Mouse (Mus musculus): ENCODE data around the gene Nudt16l1. TPM values are rescaled to one million over a fixed set of nuclear protein-coding genes. Genes with fewer than 3 reads are reported as not detected.
A peak's percentile ranks its signal among the peaks of the same experiment; 100 is the strongest.

Gene Nudt16l1
- polyA plus RNA-seq, 2 experiments: 28.8 to 51.8 TPM

DNA sequence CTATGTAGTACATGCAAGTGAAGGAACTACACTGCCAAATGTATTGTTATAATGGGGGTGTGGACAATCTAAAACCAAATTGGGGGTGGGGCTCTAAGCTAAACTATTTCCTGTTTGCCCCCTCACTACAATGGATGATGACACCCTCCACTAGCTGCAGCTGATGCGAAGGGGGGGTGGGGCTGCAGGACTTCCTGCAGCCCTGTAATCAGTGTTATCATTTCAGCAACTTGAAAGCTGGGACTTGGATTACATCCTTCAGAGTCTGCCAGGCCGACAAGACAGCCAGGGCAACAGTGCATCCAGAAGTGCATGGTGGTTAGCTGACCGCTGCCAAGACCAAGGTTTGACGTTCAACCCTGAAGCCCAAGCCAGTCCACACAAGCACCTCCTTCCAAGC, 33.1 kb downstream of the Nudt16l1 start:
- ATAC-seq (ENCODE audit: insufficient read depth): no peak
- Histone ChIP-seq H3K9me3 (ENCODE audit: control insufficient read depth, low read length) (no peaks in the 10 kb centered on the region), H3K27ac (no peak overlapping the region), H3K4me1 (replicated peaks; ENCODE audit: control insufficient read depth in 2 of 2, insufficient read depth in 2 of 2, low read length in 1 of 2) (peaks cover 0 to 4% of the 10 kb centered on the region in 2 experiments; a peak in 1 of 4 replicates), H3K36me3 (replicated peaks; ENCODE audit: control insufficient read depth, insufficient read depth, low read depth) (no peaks in the 10 kb centered on the region), H3K27me3 (ENCODE audit: control insufficient read depth, insufficient read depth, low read length) (no peaks in the 10 kb centered on the region), H3K4me2 (ENCODE audit: low read depth) (no peak overlapping the region), H3K4me3 (ENCODE audit: insufficient read depth in 1 of 2, low read depth in 2 of 2, low read length in 2 of 2) (no peak overlapping the region), H3K9ac (replicated peaks) (no peak overlapping the region)
- WGBS (ENCODE audit: insufficient replicate concordance): 39% methylated on average over 4 of the region's 4 CpGs
- no peak for DNase-seq (ENCODE audit: low read depth in 3 of 3, low spot score in 3 of 3)
- TF ChIP-seq CTCF (IDR thresholded peaks at IDR 0.05; ENCODE audit: low read depth) (no peak), EP300 (IDR thresholded peaks at IDR 0.05; ENCODE audit: low read depth) (no peak)

DNA sequence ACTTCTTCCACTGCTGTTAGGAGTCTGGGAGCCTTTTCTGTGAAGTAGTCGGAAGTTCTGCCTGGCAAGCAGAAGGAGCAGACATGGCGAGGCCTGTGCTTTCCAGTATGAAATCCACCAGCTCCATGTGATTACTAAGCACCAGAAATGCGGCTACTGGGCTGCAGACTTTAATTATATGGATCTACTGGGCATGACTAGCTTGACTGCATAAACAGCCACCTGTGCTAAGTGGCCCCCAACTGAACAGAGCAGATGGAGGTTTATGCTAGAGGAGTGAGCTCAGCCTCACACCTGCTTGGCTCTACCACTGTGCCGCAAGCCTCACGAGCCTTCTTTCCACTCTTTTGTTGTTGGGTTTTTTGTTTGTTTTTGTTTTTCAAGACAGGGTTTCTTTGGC, 36.0 kb downstream of the Nudt16l1 start:
- ATAC-seq (ENCODE audit: insufficient read depth) (no peak), DNase-seq (ENCODE audit: low read depth in 3 of 3, low spot score in 3 of 3) (no peak)
- Histone ChIP-seq H3K27ac (no peak overlapping the region), H3K9me3 (ENCODE audit: control insufficient read depth, low read length) (no peaks in the 10 kb centered on the region), H3K9ac (replicated peaks) (no peak overlapping the region), H3K4me3 (ENCODE audit: insufficient read depth in 1 of 2, low read depth in 2 of 2, low read length in 2 of 2) (no peak overlapping the region), H3K36me3 (replicated peaks; ENCODE audit: control insufficient read depth, insufficient read depth, low read depth) (no peaks in the 10 kb centered on the region), H3K4me2 (ENCODE audit: low read depth) (no peak overlapping the region), H3K27me3 (ENCODE audit: control insufficient read depth, insufficient read depth, low read length) (no peaks in the 10 kb centered on the region), H3K4me1 (replicated peaks; ENCODE audit: control insufficient read depth in 2 of 2, insufficient read depth in 2 of 2, low read length in 1 of 2) (peaks cover 0 to 8% of the 10 kb centered on the region in 2 experiments; a peak in 1 of 4 replicates)
- TF ChIP-seq CTCF (IDR thresholded peaks at IDR 0.05; ENCODE audit: low read depth): no peak
- TF ChIP-seq EP300 (IDR thresholded peaks at IDR 0.05; ENCODE audit: low read depth): no peak
- WGBS (ENCODE audit: insufficient replicate concordance): 75% methylated on average over 5 of the region's 5 CpGs

DNA sequence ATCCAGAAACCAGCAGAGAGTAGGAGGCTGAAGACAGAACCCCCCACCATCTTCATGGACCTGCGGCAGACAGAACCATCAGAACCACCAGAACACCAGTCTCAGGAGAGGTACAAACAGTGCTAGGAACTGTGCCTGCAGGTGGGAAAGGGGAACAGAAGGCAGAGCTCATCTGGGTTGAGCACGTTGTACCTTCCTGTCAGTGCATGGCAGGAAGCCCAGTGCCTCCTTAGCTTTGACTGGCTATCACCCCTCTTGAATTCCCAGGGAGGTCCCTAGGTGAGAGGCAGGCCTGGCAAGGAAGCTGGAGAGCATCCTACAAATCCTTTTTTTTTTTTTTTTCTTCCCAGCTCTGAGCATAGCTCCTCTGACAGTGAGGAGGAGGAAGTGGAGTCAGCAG, 37.6 kb downstream of the Nudt16l1 start:
- WGBS (ENCODE audit: insufficient replicate concordance): 38% methylated on average over 2 of the region's 2 CpGs
- no peak for DNase-seq (ENCODE audit: low read depth in 3 of 3, low spot score in 3 of 3)

DNA sequence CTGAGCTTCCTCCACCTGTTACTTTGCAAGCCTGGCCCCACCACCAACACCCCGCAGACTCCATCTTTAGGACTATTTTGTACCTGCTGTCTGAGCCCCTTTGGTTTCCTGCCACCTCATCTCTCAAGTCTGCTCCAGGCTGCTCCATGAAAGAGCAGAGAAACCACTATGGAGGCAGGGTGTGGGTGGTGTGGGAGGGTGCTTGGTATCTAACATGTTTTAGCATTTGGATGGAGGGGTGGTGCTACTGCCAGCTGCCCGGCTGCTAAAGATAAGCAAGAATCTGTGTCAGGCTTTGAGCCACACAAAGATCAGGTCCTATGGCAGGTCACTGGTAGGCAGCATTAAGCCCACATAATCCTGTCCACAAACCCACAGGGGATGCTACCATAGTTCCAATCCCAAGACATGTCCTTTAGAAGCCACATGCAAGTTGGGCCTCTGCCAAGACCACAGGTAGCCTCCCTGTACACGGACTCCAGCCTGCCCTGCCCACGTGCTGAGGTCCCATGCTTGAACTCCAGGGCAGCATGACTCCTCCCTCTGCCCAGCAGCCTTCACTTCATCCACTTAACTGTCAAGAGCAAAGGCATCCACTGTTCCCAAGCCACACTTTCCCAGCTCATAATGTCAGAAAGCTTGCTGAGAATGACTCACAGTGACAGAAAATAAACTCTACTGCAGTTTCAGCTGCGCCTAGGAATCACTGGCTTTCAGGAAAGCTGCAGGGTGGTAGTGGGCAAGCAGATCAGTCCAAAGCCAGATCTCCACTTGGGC, 39.9 kb downstream of the Nudt16l1 start:
- Histone ChIP-seq H3K27me3 (ENCODE audit: control insufficient read depth, insufficient read depth, low read length) (no peaks in the 10 kb centered on the region), H3K4me3 (ENCODE audit: insufficient read depth in 1 of 2, low read depth in 2 of 2, low read length in 2 of 2) (no peak overlapping the region), H3K9ac (replicated peaks) (no peak overlapping the region), H3K4me1 (replicated peaks; ENCODE audit: control insufficient read depth in 2 of 2, insufficient read depth in 2 of 2, low read length in 1 of 2) (peaks cover 0 to 4% of the 10 kb centered on the region in 2 experiments; a peak in 1 of 4 replicates), H3K9me3 (ENCODE audit: control insufficient read depth, low read length) (no peaks in the 10 kb centered on the region), H3K36me3 (replicated peaks; ENCODE audit: control insufficient read depth, insufficient read depth, low read depth) (no peaks in the 10 kb centered on the region), H3K27ac (no peak overlapping the region), H3K4me2 (ENCODE audit: low read depth) (no peak overlapping the region)
- 42% methylated on average over 5 of the region's 5 CpGs for WGBS (ENCODE audit: insufficient replicate concordance)
- DNase-seq (ENCODE audit: low read depth in 3 of 3, low spot score in 3 of 3) (no peak), ATAC-seq (ENCODE audit: insufficient read depth) (peak; percentile 45; the same call in 1 of the 2 replicates)
- TF ChIP-seq EP300 (IDR thresholded peaks at IDR 0.05; ENCODE audit: low read depth) (no peak), CTCF (IDR thresholded peaks at IDR 0.05; ENCODE audit: low read depth) (no peak)

More for the DNA sequence above, 37.6 kb downstream of the Nudt16l1 start:
- no peak overlapping the region for H3K4me3 ChIP-seq (ENCODE audit: insufficient read depth in 1 of 2, low read depth in 2 of 2, low read length in 2 of 2)
- no peak for ATAC-seq (ENCODE audit: insufficient read depth)
- H3K4me2 ChIP-seq (ENCODE audit: low read depth): no peak overlapping the region
- H3K36me3 ChIP-seq (replicated peaks; ENCODE audit: control insufficient read depth, insufficient read depth, low read depth): no peaks in the 10 kb centered on the region
- H3K4me1 ChIP-seq (replicated peaks; ENCODE audit: control insufficient read depth in 2 of 2, insufficient read depth in 2 of 2, low read length in 1 of 2): peaks cover 0 to 8% of the 10 kb centered on the region in 2 experiments; a peak in 1 of 4 replicates
- no peaks in the 10 kb centered on the region for H3K27me3 ChIP-seq (ENCODE audit: control insufficient read depth, insufficient read depth, low read length)
- no peak overlapping the region for H3K9ac ChIP-seq (replicated peaks)
- no peak overlapping the region for H3K27ac ChIP-seq
- H3K9me3 ChIP-seq (ENCODE audit: control insufficient read depth, low read length): no peaks in the 10 kb centered on the region
- no peak for TF ChIP-seq CTCF (IDR thresholded peaks at IDR 0.05; ENCODE audit: low read depth)
- no peak for TF ChIP-seq EP300 (IDR thresholded peaks at IDR 0.05; ENCODE audit: low read depth)

DNA sequence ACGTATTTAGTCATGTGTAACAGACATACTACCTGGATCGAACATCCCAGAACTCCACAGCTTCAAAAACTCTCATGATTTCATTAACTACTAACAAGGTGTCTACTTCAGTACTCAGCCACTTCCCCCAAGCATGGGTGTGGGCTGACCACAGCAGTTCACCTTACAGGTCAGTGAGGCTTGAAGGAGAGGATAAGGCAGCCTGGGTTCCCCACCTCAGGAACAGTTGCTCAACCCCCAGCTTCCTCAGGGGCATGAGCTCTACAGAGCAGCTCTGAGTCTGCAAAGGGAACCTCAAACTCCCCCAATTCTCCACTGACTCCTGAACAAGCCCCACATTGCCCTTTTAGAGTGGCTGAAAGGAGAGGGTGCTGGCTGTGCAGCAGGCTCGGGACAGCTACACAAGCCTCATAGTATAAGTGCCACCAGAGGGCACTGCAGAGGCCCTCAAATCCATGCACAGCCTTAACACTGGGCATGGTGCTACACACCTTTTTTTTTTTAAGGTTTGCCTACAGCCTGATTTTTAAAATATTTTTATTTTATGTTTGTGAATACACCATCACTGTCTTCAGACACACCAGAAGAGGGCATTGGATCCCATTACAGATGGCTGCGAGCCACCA, 41.3 kb downstream of the Nudt16l1 start:
- 54% methylated on average over 4 of the region's 4 CpGs for WGBS (ENCODE audit: insufficient replicate concordance)
- DNase-seq (ENCODE audit: low read depth in 3 of 3, low spot score in 3 of 3): no peak
- TF ChIP-seq CTCF (IDR thresholded peaks at IDR 0.05; ENCODE audit: low read depth): peak; percentile 77
- no peak for TF ChIP-seq EP300 (IDR thresholded peaks at IDR 0.05; ENCODE audit: low read depth)

More for the DNA sequence above, 41.3 kb downstream of the Nudt16l1 start:
- H3K36me3 ChIP-seq (replicated peaks; ENCODE audit: control insufficient read depth, insufficient read depth, low read depth): no peaks in the 10 kb centered on the region
- H3K4me3 ChIP-seq (ENCODE audit: insufficient read depth in 1 of 2, low read depth in 2 of 2, low read length in 2 of 2): no peak overlapping the region
- H3K4me1 ChIP-seq (replicated peaks; ENCODE audit: control insufficient read depth in 2 of 2, insufficient read depth in 2 of 2, low read length in 1 of 2): peaks cover 0 to 4% of the 10 kb centered on the region in 2 experiments; a peak in 1 of 4 replicates
- H3K4me2 ChIP-seq (ENCODE audit: low read depth): no peak overlapping the region
- no peak for ATAC-seq (ENCODE audit: insufficient read depth)
- no peak overlapping the region for H3K27ac ChIP-seq
- H3K9ac ChIP-seq (replicated peaks): no peak overlapping the region
- no peaks in the 10 kb centered on the region for H3K27me3 ChIP-seq (ENCODE audit: control insufficient read depth, insufficient read depth, low read length)
- no peaks in the 10 kb centered on the region for H3K9me3 ChIP-seq (ENCODE audit: control insufficient read depth, low read length)

All from liver, embryonic 14.5 days (tissue).